Mouse (Mus musculus): Measurements from ENCODE around the gene Gm9964.
"Not testable (repeated sequence)": the region's sequence is repeated elsewhere in the genome, so short reads cannot be mapped to it uniquely, and the experiment has no call there.

Gene Gm9964

GRCm38 (mm10) chr11:79296856-79297491, at the start of gene Gm9964:
Gene Gm9964, minus strand, starts transcription at chr11:79296906.
- DNase-seq, result no peak

- DNase-seq, result peak; percentile 75
Observed at GRCm38 (mm10) chr11:79339808-79340781, 43.4 kb upstream of the Gm9964 start.

- DNase-seq, result peak; percentile 97
Observed at GRCm38 (mm10) chr11:79339234-79339807, 42.6 kb upstream of the Gm9964 start, which contains the start of gene Nf1. Gene Nf1, plus strand, starts transcription at chr11:79339693.

- no peak for DNase-seq
Observed at GRCm38 (mm10) chr11:79338621-79339020, 41.9 kb upstream of the Gm9964 start.

- DNase-seq, result peak; percentile 35
Observed at GRCm38 (mm10) chr11:79336722-79337267, 40.1 kb upstream of the Gm9964 start.

GRCm38 (mm10) chr11:79335077-79335476, 38.4 kb upstream of the Gm9964 start:
- DNase-seq, result no peak

GRCm38 (mm10) chr11:79329585-79329984, 32.9 kb upstream of the Gm9964 start:
- DNase-seq, result no peak

GRCm38 (mm10) chr11:79328060-79328459, 31.4 kb upstream of the Gm9964 start:
- DNase-seq, result no peak

- no peak for DNase-seq
Observed at GRCm38 (mm10) chr11:79327106-79327505, 30.4 kb upstream of the Gm9964 start.

GRCm38 (mm10) chr11:79325663-79326062, 29.0 kb upstream of the Gm9964 start:
- DNase-seq, result peak; percentile 43

GRCm38 (mm10) chr11:79323985-79324685, 27.4 kb upstream of the Gm9964 start:
- DNase-seq, result peak; percentile 36

- no peak for DNase-seq
Observed at GRCm38 (mm10) chr11:79319807-79320206, 23.1 kb upstream of the Gm9964 start.

GRCm38 (mm10) chr11:79316807-79317345, 20.2 kb upstream of the Gm9964 start:
- no peak for DNase-seq

GRCm38 (mm10) chr11:79310467-79310866, 13.8 kb upstream of the Gm9964 start:
- no peak for DNase-seq

GRCm38 (mm10) chr11:79307560-79308200, 11.0 kb upstream of the Gm9964 start:
- peak; percentile 31 for DNase-seq

GRCm38 (mm10) chr11:79306996-79307395, 10.3 kb upstream of the Gm9964 start:
- peak; percentile 56 for DNase-seq

GRCm38 (mm10) chr11:79306510-79306909, 9.8 kb upstream of the Gm9964 start:
- DNase-seq, result peak; percentile 45

GRCm38 (mm10) chr11:79305697-79306340, 9.1 kb upstream of the Gm9964 start:
- DNase-seq, result peak; percentile 35

- DNase-seq, result not testable (repeated sequence)
Observed at GRCm38 (mm10) chr11:79304245-79304644, 7.5 kb upstream of the Gm9964 start.

GRCm38 (mm10) chr11:79303109-79303508, 6.4 kb upstream of the Gm9964 start:
- DNase-seq, result no peak
